Mouse (Mus musculus) MN1 (cell line): ENCODE results near the gene Tmprss5.
A peak's percentile ranks its signal among the peaks of the same experiment; 100 is the strongest.

ENCODE experiments used
- DNase-seq: peaks from one replicate; pipeline ENCODE4 v3.0.0-alpha.2; 2016; ENCODE audit warnings: low spot score

Gene Tmprss5

DNA sequence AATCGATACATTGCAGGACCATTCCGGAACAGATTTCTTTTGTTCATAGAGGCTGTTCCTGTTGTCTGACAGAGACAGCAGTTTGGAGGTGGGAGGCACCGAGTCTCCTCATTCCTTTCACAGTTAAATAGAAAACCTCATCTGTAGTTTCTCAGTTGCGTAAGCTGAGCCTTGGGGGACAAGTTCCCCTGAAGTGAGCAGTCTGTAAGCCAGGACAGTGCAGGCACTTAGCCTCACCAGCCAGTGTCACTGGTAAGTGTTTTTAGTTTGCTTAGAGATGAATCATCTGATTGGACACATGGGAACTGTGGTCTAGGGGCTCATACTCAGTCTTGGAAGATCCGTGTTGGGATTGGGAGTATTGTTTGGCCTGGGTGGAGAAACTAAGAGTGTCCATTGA, at the start of gene Tmprss5:
Tmprss5 (plus strand) TSS at position 154 of the 400 bp plus-strand sequence.
- no peak for DNase-seq

DNA sequence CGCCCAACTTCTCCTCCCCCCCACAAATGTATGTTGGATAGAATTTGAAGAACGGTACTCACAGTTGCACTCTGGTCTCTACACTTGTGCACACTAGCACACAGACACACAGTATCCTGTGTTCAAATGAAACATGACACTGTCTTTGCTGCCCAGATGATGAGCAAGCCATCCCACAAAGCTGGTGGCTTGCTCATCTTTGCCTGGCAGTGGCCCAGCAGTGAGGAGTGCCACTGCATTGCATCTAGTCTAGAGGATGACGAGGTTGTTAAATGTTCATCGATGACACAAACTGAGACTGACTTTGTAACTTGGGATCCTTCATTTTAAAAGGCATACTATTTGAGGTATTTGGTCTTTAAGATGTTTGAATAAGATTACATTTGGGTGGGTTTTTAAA, 46.3 kb upstream of the Tmprss5 start:
- DNase-seq: no peak

DNA sequence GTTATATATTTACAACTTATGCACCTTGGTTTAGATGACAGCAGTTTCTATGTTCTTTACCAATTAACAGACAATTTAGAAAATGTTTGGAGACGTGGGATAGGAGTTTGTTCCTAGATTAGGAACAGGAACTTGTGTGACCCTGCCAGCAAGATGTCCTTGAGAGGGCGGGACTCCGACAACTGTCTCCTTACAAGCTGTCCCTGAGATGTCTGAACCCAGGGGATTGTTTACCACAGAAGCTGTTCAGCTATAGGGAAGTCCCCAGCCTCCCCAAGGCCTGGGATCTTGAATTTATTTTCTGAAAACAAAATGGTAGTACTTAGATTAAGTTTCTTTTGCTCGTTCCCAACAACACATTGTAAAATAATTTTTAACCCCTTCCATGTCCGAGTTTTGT, 30.2 kb upstream of the Tmprss5 start:
- no peak for DNase-seq

DNA sequence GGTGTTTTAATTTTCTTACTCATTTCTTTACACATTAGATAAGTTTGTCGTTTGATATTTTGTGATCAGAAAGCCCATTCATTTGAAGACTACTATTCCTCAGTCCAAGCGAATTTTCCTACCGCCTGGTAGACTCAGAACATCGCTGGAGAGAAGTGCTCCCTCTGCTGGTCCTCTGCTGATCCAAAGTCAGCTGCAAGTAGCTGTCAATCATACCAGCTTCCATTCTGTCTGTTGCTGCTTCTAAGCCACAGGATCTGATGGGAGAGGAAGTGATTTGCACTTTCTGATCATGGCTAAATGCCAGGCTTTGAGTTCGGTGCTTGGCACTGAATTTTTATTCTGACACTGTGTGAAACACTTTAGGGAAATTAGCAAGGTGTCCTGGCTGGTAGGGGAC, 29.7 kb upstream of the Tmprss5 start:
- DNase-seq: peak; percentile 56

DNA sequence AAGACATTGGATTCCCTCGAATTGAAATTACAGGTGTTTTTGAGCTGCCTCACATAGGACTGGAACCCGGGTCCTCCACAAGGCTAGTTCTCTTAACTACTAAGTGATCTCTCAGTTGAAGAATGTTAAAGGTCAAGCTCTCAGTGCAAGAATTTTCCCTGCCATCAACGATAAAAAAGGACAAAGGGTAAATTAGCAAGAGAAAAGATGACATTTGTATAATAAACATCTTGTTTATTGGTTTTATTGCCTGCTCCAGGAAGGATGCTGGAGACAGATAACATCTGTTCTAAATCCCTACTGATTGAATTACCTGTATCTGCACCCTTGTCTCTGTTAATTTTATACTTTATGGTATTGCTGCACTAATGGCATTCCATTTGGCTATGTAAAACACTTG, 27.0 kb upstream of the Tmprss5 start:
- DNase-seq: no peak

DNA sequence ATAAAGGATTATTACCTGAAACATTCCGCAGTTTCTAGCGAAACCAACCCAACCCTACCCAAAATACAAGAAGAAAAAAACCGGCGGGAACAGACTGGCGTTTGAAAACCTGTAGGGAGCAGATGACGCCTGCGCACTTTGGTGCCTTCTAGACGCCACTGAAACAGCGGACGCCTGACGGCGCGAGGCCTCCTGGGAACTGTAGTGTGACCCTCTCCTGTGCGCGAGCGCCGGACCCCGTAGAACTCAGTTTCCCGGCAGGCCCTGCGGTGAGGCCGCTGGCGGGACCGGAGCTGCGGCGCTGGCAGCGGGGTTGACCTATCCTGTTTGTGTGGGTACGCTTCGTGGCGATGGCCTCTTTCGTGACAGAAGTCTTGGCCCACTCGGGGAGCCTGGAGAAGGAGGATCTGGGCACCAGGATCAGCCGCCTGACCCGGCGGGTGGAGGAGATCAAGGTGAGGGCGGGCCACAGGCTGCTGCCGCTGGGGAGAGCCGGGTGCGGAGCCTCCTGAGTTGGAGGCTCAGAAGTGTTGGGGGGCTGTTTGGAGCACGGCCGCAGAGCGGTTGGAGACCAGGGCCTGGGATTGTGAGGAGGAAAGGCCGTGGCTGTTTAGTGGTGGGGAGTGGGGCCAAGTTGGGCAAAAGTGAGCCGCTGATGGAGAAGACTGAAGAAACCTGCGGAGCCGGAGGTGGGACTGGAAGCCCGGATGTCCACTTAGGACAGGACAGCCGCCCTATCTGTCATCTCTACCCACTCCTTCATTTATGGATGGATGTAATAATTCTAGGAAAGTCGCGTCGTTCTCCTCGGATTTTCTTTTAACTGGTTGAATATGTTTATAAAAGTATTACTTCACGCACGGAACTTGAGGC, 25.5 kb upstream of the Tmprss5 start, which contains the start of gene Zw10:
Zw10 (plus strand) TSS at position 281 of the 873 bp plus-strand sequence.
- DNase-seq: peak; percentile 97

DNA sequence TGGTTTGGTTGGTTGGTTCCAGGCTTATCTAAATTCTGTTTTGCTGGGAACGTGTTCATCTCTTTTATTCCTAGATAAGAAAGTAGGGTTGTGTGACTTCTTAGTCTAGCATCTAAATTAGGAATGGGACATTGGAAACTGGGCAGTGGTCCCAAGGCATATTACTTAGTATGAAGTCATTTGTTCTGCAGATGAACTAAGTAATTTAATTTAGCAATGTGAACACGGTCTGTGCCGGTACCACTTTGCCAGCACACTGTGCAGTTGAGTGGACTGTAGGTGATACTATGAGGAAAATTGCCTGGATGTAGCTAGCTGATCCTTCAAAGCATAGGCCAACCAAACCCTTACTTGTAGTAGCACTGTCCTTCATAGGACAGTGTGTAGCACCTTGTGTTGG, 4.2 kb upstream of the Tmprss5 start:
- no peak for DNase-seq

DNA sequence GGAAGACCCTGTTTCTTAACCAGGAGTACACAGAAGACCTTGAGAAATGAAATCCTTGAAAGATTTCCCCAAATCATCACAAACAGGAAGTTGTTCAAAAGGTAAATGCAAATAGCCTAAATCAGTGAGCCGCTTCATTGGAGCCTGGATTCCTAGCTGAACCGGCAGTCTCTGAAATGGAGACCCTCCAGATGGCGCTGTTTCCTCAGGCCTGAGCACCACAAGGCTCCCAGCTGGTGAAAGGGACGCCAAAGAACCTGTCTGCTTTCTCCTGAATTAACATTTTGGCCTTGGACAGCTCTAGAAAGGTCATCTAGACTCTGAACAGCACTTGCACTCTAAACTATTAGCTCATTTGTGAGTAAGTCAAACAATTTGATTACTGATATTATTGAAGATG, 501 bp downstream of the Tmprss5 start:
- DNase-seq: peak; percentile 64

DNA sequence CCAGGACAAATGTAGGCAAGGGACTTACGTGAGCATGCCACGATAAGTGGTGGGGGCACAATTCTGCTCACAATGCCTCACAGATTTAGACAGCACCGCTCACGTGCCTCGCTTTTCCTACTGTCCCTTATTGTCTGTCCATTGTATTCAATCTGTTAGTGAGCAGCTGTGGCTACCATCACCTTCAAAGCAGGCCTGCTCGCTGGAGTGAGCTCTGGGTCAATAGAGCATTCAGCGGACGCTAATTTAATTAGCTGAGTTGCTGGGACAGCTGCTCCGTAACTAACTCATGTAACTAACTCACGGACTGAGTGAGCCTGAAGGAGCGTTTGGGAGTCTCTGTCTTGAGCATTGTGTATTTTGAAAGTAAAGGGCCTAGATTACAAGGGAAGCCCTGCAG, 6.3 kb downstream of the Tmprss5 start:
- peak; percentile 25 for DNase-seq

DNA sequence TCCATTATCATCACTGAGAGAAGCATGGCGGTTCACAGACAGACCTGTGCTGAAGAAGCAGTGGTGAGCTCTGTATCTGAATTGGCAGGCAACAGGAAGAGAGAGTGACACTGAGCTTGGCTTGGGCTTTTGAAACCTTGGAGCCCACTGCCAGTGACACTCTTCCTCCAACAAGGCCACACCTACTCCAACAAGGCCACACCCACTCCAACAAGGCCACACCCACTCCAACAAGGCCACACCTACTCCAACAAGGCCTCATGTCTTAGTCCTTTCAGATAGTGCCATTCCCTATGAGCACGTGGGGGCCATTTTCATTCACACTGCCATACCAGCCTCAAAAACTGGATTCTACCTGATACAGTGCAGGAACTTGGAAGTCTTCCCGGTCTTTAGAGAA, 17.8 kb downstream of the Tmprss5 start:
- DNase-seq: no peak

DNA sequence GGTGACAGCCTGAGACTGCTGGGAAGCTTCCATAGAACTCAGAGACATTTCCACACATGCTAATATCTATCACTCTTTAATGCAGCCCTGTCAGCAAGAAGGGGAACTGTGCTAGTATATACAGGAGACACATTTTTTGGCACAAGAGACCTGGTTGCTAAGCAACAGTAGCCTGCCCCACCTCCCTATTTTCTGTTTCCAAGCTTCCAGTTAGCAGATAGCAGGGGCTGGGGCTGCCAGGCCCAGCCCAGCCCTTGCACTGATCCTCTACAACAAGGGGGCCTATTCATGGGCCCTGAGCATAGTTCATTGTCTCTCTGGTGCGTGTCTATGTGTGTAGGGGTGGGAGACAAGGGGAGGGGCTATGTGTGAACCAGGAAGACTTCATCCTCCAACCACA, 21.3 kb downstream of the Tmprss5 start:
- DNase-seq: no peak

DNA sequence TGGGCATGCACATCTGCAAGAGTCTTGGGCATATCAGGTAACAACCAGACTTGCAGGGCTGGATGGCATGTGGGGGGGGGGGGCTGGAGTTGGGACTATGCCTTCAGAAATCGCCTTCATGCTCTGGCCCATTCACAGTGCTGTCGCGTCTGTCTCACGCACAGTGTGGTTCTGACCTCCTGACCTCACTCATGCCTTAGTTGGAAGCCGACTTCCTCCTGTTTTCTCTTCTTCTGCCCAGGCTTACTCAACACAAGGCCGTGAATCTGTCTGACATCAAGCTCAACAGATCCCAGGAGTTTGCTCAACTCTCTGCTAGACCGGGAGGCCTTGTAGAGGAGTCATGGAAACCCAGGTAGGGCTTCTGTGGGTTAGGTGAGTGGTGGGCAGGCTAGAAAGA, 28.0 kb downstream of the Tmprss5 start:
- DNase-seq: no peak

DNA sequence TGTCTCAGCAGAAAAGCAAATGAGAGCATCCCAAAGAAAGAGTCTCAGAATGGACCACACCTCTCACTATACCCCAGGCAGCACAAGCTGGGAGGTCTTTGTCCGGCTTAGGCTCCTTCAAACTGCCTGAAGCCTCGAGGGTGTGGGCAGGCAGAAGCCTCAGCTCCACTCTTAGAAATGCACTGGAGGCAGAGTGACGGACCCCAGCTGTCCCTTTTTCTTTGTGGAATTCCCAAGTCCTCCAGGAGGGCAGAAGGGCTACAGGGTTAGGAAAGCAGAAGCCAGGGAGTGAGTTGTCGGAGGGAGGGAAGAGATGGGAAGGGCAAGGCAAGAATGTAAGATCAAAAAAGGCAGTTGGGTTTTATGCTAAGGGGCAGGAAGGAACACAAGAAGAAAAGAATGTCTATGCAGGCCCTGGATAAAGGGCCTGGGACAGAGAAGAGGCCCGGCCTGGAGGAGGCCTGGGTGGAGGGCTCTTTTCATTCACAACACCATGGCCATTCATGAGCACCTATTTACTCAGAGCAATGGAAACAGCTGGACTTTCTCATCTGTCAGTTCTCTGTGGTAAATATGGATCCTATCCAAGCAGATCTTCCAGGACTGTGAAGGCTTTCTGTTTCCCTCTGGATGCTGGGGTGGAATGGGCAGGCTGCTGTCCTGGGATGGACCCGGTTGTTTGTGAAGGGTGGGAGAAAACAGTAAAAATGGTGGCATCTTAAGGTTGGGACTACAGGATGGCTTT, 29.6 kb downstream of the Tmprss5 start:
- DNase-seq: no peak

DNA sequence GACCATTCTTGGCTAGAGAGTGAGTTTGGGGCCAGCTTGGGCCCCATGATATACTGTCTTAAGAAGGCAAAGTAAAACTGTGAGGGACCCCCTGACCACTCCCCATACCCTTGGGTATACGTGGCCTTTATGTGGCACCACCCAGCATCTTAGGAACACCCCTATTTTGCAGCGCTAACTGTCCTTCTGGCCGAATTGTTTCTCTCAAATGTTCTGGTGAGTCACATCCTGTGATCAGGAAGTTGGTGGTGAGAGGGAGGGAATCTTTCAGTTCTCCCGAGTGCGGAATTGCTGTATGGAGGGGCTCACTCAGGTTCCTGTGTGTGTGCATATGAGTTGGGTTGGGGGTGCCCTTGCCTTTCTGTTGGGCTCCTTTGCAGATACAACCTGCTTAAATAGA, 30.2 kb downstream of the Tmprss5 start:
- no peak for DNase-seq

DNA sequence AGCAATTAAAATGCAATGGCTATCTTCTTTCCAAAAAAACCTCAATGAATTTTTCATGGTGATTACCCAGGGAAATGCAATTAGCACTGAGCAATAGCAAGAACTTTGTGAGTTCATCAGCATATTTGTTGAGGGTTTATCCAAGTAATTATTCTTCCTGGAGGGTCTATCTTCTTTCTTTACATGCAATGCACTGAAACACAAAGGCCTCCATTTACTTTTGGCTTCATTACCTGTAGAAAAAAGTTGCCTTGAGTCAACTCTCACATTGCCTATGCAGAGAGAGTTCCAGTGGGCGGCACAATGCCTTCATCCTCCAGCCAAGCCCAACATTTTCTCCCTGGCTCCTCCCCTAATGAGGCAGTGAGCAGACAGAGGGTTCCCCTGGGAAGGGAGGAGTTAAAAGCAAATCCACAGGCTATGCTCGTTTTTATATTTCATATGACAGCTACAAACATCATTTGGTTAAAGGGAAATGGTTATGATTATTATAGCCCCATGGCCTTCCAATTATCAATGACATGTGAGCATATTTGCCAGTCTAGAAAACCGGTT, 37.3 kb downstream of the Tmprss5 start:
- no peak for DNase-seq

DNA sequence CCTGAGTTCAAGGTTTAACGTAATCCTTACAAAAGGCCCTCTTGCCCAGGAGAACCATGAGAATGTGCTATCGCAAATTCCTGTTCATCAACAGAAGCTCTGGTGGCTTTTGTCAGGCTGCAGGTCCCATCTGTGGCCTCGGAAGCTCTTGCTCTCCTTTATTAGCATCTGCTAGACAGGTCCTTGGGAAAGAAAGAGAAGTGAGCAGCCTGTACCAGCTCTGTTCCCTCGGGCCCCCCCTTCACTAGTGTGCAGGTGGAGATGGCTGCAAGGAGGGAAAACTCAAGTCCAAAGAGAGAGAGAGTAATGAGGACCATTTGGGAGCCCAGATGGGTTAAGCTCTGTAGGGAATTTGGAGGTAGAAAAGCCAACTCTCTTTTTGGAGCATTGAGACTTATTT, 38.7 kb downstream of the Tmprss5 start:
- no peak for DNase-seq

DNA sequence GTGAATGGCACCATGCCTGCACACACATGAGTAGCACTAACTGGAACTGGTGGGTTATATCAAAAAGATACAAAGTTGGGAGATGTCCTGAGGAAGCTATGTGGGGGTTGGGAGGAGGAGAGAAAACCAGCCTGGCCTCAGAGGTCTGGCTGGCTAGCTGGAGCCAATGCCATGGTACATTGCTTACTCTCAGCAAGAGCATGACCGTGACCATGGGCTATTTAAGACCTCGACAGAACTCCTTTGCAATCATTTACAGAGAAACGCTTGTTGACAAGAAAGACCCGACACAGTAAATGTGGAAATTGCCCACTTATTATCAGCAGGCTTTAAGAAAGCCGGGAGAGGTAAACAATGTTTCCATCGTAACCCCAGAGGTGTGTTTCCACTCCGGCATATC, 44.6 kb downstream of the Tmprss5 start:
- DNase-seq: no peak

DNA sequence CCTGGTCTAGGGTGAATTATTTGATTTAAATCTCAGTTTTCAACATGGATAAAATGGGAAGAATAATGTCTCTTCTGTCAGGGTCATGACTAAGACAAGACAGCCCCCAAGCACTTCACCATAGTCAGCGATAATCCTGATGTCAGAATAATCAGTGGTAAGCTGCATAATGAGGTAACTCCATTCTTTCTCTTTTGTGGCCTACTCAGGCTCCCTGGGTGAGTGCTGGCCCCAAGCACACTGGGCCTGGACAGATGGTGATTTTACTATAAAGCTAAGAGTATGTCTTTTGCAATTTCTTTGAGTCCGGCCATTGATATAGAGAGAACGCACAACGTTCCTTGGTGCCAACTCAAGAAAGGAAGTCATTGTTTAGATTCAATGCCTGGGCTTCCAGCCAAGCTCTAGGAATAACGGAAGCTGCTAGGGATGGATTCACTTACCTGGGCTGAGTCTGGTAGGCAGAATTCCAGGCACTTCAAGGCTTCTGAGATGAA, 49.5 kb downstream of the Tmprss5 start:
- no peak for DNase-seq

DNA sequence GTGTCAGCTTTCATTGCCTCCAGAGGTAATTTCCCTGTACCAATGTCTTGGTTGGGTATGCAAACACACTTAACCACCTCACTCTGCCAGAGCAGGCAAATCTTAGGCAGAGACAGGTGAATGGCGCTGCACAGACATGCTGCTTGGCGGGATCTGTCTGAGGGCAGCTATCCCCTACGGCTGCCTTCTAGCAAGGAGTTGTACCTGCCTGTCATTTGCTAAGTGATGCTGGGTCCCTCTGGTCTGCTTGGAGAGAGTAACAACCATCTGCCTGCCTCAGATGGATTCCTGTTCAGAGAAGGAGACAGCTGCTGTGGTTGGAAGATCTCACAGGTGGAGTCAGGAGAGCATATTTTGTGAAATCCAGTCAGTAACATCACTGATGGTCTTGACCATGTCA, 62.8 kb downstream of the Tmprss5 start:
- DNase-seq: no peak

DNA sequence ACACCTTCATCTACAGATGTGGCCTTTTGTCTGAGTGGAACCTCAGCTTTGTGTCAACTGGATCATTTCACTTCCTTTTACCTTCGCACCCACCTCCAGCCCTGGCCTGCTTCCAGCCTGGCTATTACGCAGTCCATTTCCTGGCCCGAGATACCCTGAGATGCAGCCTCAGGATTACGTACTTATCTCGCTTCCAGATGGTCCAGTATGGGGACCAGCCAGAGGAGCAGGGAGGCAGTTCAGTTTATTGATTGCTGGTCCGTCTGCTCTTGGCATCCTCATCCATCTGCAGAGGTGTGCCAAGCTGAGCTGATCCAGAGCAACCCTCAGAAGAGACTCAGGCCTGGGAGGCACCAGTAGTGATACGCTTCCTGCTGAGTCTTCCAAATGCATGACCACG, 64.7 kb downstream of the Tmprss5 start:
- no peak for DNase-seq

DNA sequence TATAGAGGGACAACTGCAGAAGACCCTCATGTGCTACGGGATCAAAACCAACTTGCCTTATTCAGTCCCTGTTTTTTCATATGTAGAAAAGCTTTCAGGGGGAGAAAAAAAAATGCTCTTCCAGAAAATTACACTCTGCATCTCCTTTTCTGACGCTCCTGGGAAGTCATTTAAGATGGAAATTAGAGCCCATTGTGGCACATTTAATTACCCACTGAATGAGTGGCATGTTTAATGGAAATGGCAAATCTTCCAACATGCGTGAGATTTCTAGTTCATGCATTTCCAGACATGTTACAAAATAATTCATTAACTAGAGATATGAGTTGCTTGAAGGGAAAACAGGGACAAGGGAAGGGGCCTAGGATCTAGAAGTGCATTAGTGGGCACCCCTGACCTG, 66.0 kb downstream of the Tmprss5 start:
- DNase-seq: no peak
